Mouse (Mus musculus): ENCODE measurements around the gene Thra.
A peak's percentile ranks its signal among the peaks of the same experiment; 100 is the strongest.

Thra gene

GRCm38 (mm10) chr11:98745932-98746853 is 5.8 kb downstream of the Thra start:
- DNase-seq (ENCODE audit: low spot score), result no peak

- peak; percentile 72 for DNase-seq (ENCODE audit: low spot score)
These were observed 6.6 kb downstream of the Thra start for GRCm38 (mm10) chr11:98746855-98747693.

- no peak for DNase-seq (ENCODE audit: low spot score)
These were observed 7.5 kb downstream of the Thra start for GRCm38 (mm10) chr11:98747804-98748505.

- DNase-seq (ENCODE audit: low spot score), result no peak
These were observed 8.3 kb downstream of the Thra start for GRCm38 (mm10) chr11:98748506-98749416.

GRCm38 (mm10) chr11:98749716-98750115 is 9.3 kb downstream of the Thra start:
- DNase-seq (ENCODE audit: low spot score), result no peak

- no peak for DNase-seq (ENCODE audit: low spot score)
These were observed 10.1 kb downstream of the Thra start for GRCm38 (mm10) chr11:98750351-98751201.

GRCm38 (mm10) chr11:98751221-98751782 is 10.9 kb downstream of the Thra start:
- no peak for DNase-seq (ENCODE audit: low spot score)

- DNase-seq (ENCODE audit: low spot score), result no peak
These were observed 12.2 kb downstream of the Thra start for GRCm38 (mm10) chr11:98752562-98753140.

- no peak for DNase-seq (ENCODE audit: low spot score)
These were observed 12.8 kb downstream of the Thra start for GRCm38 (mm10) chr11:98753264-98753663.

- no peak for DNase-seq (ENCODE audit: low spot score)
These were observed 13.7 kb downstream of the Thra start for GRCm38 (mm10) chr11:98754151-98754620.

GRCm38 (mm10) chr11:98754621-98755181 is 14.3 kb downstream of the Thra start:
- peak; percentile 75 for DNase-seq (ENCODE audit: low spot score)

GRCm38 (mm10) chr11:98755726-98756380 is 15.4 kb downstream of the Thra start:
- no peak for DNase-seq (ENCODE audit: low spot score)

- DNase-seq (ENCODE audit: low spot score), result no peak
These were observed 16.3 kb downstream of the Thra start for GRCm38 (mm10) chr11:98756711-98757110.

- DNase-seq (ENCODE audit: low spot score), result no peak
These were observed 21.5 kb downstream of the Thra start for GRCm38 (mm10) chr11:98761939-98762338.

GRCm38 (mm10) chr11:98762756-98763501 is 22.5 kb downstream of the Thra start:
- no peak for DNase-seq (ENCODE audit: low spot score)

- no peak for DNase-seq (ENCODE audit: low spot score)
These were observed 23.0 kb downstream of the Thra start for GRCm38 (mm10) chr11:98763502-98763861.

GRCm38 (mm10) chr11:98764091-98764490 is 23.7 kb downstream of the Thra start:
- no peak for DNase-seq (ENCODE audit: low spot score)

- DNase-seq (ENCODE audit: low spot score), result no peak
These were observed 24.3 kb downstream of the Thra start for GRCm38 (mm10) chr11:98764746-98765145.
